Mouse (Mus musculus) CD4-positive, CD25-positive, alpha-beta regulatory T cell, adult 2 months (primary cell): ENCODE measurements around the gene Fbln5.
A peak's percentile ranks its signal among the peaks of the same experiment; 100 is the strongest.

Experiments
- DNase-seq: peaks from one replicate; pipeline ENCODE4 v3.0.0-alpha.2; 2012; ENCODE audit warnings: low read depth, low spot score

Fbln5 gene

GRCm38 (mm10) chr12:101810515-101810914, 8.3 kb downstream of the Fbln5 start:
- no peak for DNase-seq

GRCm38 (mm10) chr12:101807400-101807799, 11.5 kb downstream of the Fbln5 start:
- DNase-seq: no peak

- DNase-seq: no peak
Observed at GRCm38 (mm10) chr12:101802445-101802844, 16.4 kb downstream of the Fbln5 start.

GRCm38 (mm10) chr12:101801744-101802143, 17.1 kb downstream of the Fbln5 start:
- no peak for DNase-seq

- DNase-seq: no peak
Observed at GRCm38 (mm10) chr12:101801051-101801450, 17.8 kb downstream of the Fbln5 start.

- DNase-seq: no peak
Observed at GRCm38 (mm10) chr12:101798189-101798922, 20.5 kb downstream of the Fbln5 start.

GRCm38 (mm10) chr12:101794458-101794857, 24.4 kb downstream of the Fbln5 start:
- DNase-seq: no peak

GRCm38 (mm10) chr12:101793221-101793621, 25.6 kb downstream of the Fbln5 start:
- no peak for DNase-seq

GRCm38 (mm10) chr12:101792684-101793083, 26.2 kb downstream of the Fbln5 start:
- DNase-seq: no peak

- DNase-seq: no peak
Observed at GRCm38 (mm10) chr12:101789767-101790166, 29.1 kb downstream of the Fbln5 start.

- no peak for DNase-seq
Observed at GRCm38 (mm10) chr12:101789250-101789649, 29.6 kb downstream of the Fbln5 start.

GRCm38 (mm10) chr12:101782787-101783186, 36.1 kb downstream of the Fbln5 start:
- peak; percentile 19 for DNase-seq

- DNase-seq: no peak
Observed at GRCm38 (mm10) chr12:101780915-101781314, 37.9 kb downstream of the Fbln5 start.

GRCm38 (mm10) chr12:101777613-101778325, 41.1 kb downstream of the Fbln5 start:
- no peak for DNase-seq

GRCm38 (mm10) chr12:101776383-101776782, 42.5 kb downstream of the Fbln5 start:
- DNase-seq: no peak

GRCm38 (mm10) chr12:101774116-101774515, 44.7 kb downstream of the Fbln5 start:
- DNase-seq: no peak

GRCm38 (mm10) chr12:101772962-101773361, 45.9 kb downstream of the Fbln5 start:
- DNase-seq: no peak

GRCm38 (mm10) chr12:101770283-101771015, 48.4 kb downstream of the Fbln5 start:
- DNase-seq: no peak

GRCm38 (mm10) chr12:101767306-101768053, 51.4 kb downstream of the Fbln5 start:
- no peak for DNase-seq

GRCm38 (mm10) chr12:101766228-101766852, 52.5 kb downstream of the Fbln5 start:
- no peak for DNase-seq

- DNase-seq: no peak
Observed at GRCm38 (mm10) chr12:101764870-101765269, 54.0 kb downstream of the Fbln5 start.
